ENCODE assay signal across 7 mouse cellular contexts in genomic region chr7:62922246-62922645, GRCm38 (mm10).
DNase-seq lines count a peak whose midpoint lies in the region; ATAC-seq and TF ChIP-seq lines count a peak whose summit lies in the region.

No protein-coding gene starts in this region.

- peak; percentile 50 for TF ChIP-seq CTCF in lung, embryonic 14.5 days (IDR thresholded peaks at IDR 0.05; ENCODE audit: low read depth)

- H3K9ac ChIP-seq in lung, embryonic 14.5 days, result no peak overlapping the region

- ATAC-seq in lung, embryonic 14.5 days (ENCODE audit: insufficient read depth), result no peak

- H3K27ac ChIP-seq in lung, embryonic 14.5 days (ENCODE audit: low read depth), result no peak overlapping the region
- no peak overlapping the region for H3K27ac ChIP-seq in embryonic facial prominence, embryonic 10.5 days (replicated peaks)

- H3K36me3 ChIP-seq in lung, embryonic 14.5 days (ENCODE audit: insufficient read depth), result no peaks in the 10 kb centered on the region
- H3K36me3 ChIP-seq in embryonic facial prominence, embryonic 10.5 days (replicated peaks), result no peaks in the 10 kb centered on the region

- H3K27me3 ChIP-seq in lung, embryonic 14.5 days (ENCODE audit: insufficient read depth, low read length), result no peaks in the 10 kb centered on the region
- no peaks in the 10 kb centered on the region for H3K27me3 ChIP-seq in embryonic facial prominence, embryonic 10.5 days (replicated peaks; ENCODE audit: low read depth, poor library complexity, severe bottlenecking)

- H3K4me1 ChIP-seq in lung, embryonic 14.5 days (ENCODE audit: insufficient read depth), result no peaks in the 10 kb centered on the region
- no peaks in the 10 kb centered on the region for H3K4me1 ChIP-seq in embryonic facial prominence, embryonic 10.5 days

- no peaks in the 10 kb centered on the region for H3K9me3 ChIP-seq in lung, embryonic 14.5 days (ENCODE audit: low read depth, low read length)
- no peaks in the 10 kb centered on the region for H3K9me3 ChIP-seq in embryonic facial prominence, embryonic 10.5 days

- no peak overlapping the region for H3K4me3 ChIP-seq in lung, embryonic 14.5 days (ENCODE audit: low read depth, low read length)
- no peak overlapping the region for H3K4me3 ChIP-seq in embryonic facial prominence, embryonic 10.5 days

- intact Hi-C loops in left cerebral cortex, postnatal 10 days (cut with DNase I), result loop anchor here (5.0 kb wide), 1 partner anchor 290 kb away; the partner anchor contains the start of gene Chrna7

- WGBS in lung, embryonic 14.5 days, result 0% methylated on average over 1 of the region's 1 CpGs
- WGBS in embryonic facial prominence, embryonic 10.5 days, result 6% methylated on average over 1 of the region's 1 CpGs

- DNase-seq in lung, embryonic 14.5 days, result peak; percentile 47
- DNase-seq in lung, postnatal 4 days, result no peak
- DNase-seq in brain, adult 2 months (ENCODE audit: low read depth, low spot score), result peak; percentile 35
- peak; percentile 40 for DNase-seq in embryonic facial prominence, embryonic 10.5 days (ENCODE audit: low spot score)
- peak; percentile 4 to 19 for DNase-seq in left cerebral cortex, postnatal 10 days (ENCODE audit: extremely low spot score in 1 of 2, low spot score in 2 of 2)
- peak; percentile 45 for DNase-seq in right cerebral cortex, postnatal 4 days
- no peak for DNase-seq in urinary bladder, adult 2 months (ENCODE audit: low spot score)

- H3K4me2 ChIP-seq in lung, embryonic 14.5 days, result no peak overlapping the region

Comparison
In these comparisons a context has a peak if more than half of its experiments do, and no peak if none do; other contexts are left out.
1. DNase-seq: peak in lung, embryonic 14.5 days (single experiment), brain, adult 2 months (single experiment), embryonic facial prominence, embryonic 10.5 days (single experiment), left cerebral cortex, postnatal 10 days (2 of 2) and right cerebral cortex, postnatal 4 days (single experiment); none in lung, postnatal 4 days (0 of 2) and urinary bladder, adult 2 months (single experiment).